Mouse (Mus musculus) frontal cortex, postnatal 14 days (tissue): ENCODE measurements at regions not wholly inside any gene's neighbourhood (a gene's known extent, or its start where the extent isn't known, plus 50 kb on each side); places are given as distances from the start of the nearest gene placed in this dataset.

Experiments
- DNase-seq, 2 experiments: peaks; one replicate each; pipeline ENCODE4 v3.0.0; 2022; ENCODE audit warnings: low spot score in 2 of 2

DNA sequence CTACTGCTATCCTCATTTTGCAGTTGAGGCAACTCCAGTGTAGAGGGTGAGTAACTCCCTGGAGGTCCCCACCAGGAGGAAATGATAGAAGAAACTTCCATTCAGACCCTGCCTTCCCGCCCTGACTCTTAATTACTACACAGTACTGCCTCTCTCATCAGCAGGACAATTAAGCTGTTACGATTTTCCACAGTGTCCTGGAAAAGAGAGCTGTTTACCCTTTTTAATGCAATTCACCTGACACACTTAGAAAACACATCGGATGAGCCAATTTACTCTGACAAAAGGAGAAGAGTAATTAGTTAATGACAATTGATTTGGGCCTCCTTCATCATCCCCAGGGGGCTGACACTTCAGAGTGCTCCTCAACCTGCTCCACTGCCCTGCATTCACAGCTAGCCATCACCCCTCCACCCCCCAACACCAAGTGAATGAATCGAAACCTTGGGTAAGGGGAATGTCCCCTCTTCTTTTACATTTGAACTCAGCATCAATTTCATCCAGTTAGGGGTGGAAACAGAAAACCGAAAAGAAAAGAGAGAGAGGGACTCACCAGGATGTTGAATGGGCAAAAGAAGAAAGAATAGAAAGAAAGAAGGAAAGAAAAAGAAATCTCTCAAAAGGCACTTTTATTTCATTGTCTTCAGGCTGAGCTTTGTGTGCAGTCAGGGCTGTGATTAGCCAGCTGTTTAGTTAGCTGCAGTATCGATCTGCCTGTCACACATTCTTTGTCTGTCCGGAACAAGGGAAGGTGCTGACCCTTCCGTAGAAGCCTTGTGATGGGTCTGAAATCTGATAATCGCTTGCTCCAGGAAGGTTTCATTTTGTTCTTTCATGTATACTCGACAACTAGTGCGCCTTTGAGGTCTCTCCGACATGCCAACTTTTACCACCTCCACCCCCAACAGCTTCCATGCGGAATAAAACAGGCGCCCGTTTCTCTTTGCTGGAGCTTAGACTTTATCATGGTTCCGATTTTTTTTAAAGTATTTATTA lies 482.6 kb upstream of the Tenm4 start:
- no peak for DNase-seq

DNA sequence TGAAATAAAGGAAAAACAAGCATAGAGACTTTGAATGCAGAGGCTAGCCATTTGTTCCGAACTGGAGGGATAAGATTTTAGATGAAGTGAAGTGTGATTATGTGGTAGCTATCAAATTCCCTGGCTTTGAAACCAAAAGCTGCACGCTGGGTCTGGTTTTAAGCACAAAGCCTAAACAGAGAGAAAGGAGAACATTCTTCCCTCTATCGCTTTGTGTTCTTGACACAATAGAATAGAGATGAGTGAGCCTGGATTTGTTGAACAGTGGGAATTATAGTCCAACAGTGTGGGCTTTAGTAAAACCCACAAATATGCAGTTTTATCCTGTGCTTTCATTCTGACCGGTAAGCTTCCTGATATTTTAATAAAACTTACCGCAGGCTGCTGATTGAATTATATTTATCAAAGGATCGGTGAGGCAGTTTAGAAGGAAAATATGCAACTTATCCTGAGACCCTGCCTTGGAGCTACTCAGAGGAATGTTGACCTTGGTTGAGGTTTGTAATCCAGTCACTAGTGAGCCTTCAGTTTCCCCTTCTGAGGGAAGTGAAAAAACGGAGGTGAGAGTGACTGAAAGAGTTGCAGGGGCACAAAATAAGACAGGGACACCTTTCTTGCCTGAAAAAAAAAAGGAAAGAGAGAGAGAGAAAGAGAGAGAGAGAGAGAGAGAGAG lies 481.7 kb upstream of the Tenm4 start:
- DNase-seq, result no peak

DNA sequence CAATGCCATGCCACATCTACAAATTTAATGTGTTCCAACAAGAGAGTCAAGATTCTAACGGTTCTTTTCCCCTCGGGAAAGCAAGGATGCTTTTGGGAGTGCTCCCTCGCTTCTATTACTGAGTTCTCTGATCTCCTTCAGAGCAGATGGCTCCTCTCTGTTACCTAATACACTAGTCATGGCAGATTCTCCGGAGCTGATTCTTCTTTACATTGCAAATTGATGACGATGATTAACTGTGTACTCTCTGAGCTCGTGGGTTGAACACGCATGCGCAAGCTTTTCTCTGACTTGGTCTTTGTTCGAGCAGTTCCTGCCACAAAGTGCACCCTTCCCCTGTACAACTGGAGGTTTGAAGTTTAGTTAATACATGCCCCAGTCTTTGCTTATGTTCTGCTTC lies 471.5 kb upstream of the Tenm4 start:
- no peak for DNase-seq

DNA sequence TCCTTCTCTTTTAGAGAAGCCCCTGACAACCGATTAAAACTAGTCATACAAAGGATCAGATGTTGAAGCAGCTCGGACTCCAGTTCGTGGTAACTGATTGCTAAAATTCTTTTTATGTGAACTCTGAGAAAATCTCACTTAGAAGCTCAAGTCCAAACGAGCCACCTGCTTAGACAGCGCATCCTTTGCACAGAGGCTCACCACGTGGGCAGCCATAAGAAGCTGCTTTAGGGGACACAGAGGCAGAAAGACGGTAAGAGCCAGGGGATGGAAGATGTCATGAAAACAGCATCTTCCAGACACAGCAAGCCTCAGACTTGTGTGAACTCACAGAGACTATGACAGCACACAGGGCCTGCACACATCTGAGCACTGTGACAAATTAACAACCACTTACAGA lies 461.0 kb upstream of the Tenm4 start:
- no peak for DNase-seq

DNA sequence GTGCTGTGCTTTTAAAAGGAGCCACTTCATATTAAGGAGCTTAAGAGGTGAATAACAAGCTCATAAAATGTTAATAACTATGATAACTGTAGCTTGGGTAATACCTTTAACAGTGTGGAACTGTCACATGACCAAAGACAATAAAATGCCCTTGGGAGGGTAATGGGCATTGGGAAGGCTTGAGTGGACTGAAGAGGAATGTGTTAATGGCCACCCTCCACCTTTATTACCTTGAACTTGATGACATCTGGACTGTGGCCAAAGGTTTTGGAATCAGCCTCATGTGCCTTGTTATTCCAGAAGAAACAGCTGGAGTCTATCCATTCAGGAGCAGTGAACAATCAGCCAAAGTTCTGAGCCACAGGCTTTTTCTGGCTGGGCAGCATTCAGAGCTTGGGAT lies 451.0 kb upstream of the Tenm4 start:
- DNase-seq, result no peak

DNA sequence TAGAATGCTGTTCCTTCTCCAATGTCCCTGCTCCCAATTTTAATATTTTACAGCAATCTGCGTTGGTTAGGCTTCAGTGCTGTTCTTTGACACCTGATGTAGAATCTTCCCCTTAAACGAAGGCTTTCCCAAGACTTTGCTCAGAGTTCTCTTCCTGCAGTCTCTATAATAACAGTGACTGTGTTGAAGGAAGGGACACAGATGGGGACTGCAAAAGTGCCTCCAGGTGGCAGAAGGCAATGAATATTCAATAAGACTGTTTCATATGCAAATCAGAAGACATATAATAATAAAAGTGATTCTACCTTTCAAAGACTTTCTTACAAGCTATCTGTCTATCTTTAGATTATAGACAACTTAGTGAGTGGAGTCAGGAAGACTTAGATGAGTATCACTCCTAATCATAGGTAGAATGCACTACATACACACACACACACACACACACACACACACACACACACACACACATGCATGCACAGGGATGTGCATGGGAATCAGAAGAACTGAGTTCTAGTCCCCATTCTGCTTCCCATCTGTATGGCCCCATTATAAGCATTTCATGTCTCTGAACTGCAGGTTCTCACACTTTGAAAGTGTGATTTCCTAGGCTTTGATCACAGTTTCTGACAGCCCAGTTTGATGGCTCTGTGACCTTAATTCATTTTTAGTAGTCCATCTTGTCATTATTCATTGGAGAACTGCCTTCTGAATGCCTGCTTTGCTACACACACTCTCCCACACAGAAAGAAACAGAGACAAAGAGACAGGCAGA lies 445.1 kb upstream of the Tenm4 start:
- no peak for DNase-seq

DNA sequence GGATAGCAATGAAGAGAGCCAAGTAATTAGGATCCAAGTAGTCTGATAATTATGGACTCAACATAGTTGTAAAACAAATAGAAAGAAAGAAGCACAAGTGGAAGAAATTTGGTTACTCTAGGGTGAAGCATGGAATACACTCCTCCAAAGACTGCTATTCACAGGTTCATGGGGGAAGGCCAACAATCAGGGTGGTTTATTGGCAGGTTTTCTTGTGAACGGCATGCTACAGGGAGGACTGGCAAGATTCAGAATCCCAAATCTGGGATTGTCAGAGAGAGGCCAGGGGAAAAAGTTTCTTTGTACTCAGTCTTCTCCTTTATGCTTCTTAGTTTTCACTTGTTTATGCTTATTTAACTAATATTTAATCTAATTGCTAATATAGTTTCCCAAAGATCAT lies 437.2 kb upstream of the Tenm4 start:
- DNase-seq, result no peak

DNA sequence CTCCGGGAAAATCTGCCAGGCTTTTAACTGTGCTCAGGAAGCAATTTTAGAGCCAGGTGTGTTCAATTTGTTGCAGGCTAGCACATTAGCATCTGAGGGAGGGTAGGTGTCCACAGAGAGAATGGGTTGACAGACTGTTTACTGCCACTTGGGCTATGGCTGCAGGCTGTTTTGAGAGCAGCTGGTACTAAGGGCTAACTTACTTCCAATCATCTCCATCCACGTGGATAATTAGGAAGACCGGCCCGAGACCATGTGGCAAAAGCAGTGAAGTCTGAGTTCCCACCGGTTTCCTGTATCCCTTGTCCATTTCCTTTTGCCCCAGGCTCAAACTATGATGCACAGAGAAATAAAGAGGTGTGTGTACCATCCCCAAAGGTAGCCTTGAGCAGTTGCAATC lies 436.5 kb upstream of the Tenm4 start:
- no peak for DNase-seq

DNA sequence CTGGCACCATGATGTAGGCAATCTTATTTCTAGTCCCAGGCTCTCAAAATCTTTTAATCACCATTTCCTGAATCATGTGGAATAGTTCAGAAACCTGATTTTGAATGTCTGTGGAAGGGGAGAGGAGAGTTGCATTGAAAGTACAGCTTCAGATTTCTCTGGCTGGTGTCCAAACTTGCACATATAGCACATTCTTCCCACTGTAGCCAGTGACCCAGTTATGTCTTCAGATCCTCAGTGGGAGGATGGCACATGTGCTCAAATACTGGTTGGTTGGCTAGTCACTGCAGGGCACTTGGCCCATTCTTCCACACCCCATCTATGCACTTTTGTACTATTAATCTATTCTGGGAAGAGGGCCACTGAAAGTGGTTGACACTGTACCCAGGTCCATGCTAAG lies 434.3 kb upstream of the Tenm4 start:
- DNase-seq, result no peak

DNA sequence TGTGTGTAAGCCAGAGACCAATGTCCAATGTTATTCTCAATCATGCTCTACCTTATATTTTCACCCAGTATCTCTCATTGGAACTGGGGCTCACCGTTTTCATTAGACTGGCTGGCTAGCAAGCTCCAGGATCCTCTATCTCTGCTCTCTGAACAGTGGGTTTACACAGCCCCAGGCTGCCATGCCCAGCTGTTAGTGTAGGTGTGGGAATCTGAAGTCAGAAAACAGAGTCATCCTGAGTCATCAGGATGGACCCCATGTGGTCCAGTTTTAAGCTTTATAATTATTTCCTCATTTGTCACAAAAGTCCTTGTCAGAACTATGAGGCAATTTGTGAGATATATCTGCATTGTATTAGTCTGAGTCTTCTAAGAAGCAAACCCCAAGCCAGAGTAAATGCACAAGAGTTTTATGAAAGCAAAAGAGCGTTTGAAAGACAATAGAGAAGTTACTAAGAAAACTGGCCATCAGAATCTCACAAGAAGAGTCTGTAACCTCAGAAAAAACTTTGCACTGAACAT lies 432.3 kb upstream of the Tenm4 start:
- DNase-seq, result no peak

DNA sequence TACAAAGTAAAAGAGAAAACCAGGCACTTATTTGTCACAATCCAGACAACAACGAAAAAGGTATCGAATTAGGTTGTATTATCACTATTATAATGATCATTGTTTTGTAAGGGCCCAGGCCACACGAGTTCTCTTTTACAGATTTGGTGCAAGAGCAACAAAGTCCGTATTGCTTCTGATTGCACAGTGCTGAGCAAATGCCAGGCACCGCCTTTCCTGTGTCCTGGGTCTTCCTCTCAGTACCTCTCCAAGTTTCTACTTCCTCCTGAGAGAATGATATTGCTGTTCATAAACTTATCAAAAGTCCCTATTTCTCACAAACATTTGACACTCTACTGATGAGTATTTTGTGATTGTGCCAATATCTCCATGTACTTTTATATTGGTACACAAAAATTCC lies 431.3 kb upstream of the Tenm4 start:
- DNase-seq, result no peak

DNA sequence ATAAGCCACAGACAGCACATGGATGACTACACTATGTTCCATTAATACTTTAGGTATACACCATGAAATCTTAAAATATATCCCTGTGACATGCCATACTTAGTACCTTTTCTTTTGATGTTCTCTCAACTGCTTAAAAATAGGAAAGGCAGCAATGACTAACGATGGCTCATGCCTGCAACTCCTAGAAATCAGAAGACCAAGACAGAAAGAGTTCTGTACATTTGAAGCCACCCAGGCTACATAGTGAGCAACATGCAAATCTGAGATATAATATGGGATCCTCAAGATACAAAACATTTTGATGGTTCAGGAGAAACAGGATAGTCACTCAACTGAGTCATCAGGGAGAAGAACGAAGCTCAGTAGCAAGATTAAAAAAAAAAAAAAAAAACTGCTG lies 412.7 kb upstream of the Tenm4 start:
- no peak for DNase-seq

DNA sequence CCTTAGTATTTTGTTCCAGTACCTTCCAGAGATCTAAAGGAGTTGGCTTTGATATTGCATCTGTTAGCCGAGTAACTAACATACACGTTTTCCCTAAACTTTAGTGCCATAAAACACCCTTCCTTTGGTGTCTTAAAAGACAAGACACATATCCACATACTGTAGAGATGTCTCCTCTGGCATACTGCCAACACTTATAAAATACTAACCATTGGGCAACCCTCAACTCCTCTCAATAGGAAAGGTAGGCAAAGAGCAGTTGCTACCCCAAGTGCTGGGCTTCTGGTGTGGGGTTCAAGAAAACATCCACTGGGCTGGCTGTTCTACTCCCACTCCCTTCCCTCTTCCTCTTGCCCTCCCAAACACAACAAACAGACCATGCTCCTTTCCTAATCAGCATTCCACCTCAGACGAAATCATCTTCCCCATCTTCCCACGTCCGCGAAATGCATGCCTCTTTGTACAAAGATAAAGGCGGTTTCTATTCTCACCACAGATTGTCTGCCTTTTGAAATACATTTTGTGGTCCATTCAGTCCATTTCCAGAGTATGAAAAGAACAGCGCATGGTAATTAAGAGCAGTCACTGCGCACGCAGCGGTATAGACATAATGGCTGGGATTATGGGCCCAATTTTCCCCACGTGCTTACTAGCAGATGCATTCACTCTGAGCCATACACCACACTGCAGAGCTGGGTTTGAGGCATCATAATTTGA lies 409.9 kb upstream of the Tenm4 start:
- peak; percentile 10 to 17 for DNase-seq

DNA sequence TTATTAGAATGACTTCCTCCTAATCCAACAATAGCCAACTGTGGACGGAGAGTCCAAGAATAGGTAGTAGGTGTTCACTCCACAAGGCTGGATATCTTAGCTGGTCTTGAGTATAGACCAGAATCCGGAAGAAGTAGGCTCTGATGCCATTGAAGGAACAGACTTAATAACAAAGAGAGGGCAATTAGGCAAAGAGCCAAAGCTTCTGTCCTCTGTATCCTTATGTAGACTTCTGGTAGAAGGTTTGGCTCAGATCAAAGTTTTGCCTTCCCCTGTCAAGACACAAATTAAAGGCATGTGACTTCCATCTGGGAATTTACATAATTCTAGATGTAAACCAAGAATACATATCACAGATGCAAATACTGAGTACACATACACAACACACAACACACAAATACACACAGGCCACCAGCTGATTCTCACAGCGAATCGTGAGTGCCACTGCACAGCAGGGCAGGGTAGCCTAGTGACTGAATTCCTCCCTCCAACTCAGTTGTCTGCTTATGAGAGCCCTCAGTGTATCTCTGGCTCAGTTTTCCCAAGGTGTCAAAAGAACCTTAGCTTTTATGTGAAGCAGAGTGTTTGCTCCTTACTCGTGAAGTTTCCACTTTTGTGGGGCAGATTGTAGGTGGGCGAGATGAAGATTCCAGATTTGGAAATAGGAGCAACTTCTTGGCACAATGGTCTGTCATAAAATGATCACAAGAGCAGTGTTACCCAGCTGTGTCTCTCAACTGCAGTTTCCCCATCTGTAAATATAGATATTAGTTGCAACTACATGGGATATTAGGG lies 404.5 kb upstream of the Tenm4 start:
- peak; percentile 16 to 38 for DNase-seq

DNA sequence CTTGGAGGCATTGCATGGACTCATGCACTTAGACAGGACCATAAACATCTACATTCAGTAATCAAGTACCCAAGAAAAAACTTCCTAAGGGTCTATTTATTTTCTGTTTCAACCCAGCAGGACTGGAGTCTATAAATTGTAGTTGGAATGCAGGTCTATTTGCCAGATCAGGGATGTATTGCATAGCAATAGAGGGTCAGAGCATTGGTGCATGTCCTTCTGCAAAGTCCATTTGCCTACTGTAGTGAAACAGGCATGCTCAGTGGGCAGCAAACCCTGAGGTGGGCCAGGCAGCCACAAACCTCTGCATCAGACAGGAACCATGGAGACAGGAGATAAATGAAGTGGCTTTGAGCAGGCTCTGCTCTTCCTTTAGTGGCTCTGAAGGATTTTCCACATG lies 386.5 kb upstream of the Tenm4 start:
- DNase-seq, result no peak

DNA sequence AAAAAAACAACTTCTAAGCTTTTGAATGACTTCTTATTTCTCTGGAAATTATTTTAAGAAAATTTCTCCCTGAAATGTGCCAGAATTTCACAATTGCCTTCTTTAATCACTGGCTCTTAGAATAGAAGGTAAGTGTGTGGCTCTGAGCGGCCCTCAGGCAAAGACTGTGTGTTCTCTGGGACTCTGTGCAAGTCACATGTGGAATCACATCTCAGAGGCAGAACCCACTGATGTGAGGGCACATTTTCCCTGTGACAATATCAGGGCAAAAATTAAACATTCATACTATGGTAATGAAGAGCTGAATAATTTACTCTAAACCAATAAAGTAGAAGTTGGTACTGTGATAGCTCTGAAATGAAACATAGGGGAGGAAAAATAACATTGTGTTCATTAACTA lies 383.5 kb upstream of the Tenm4 start:
- DNase-seq, result no peak

DNA sequence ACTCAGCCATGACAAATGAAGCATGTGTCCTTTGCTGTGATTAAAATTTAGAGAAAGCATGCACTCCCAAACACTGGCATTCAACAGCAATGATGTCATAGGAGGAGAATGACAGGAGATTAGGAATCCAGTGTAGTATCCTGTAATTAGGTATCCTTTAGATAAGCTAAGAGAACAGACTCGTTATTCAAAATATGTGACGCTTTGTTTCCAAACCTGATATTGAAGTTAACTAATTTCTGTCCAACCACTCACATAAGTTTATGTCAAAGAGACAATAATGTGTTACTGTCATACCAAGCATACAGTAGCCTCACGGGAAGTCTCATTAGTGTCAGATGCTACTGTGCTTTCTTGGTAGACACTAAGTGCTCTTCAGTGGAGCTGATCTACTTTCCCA lies 383.1 kb upstream of the Tenm4 start:
- no peak for DNase-seq

DNA sequence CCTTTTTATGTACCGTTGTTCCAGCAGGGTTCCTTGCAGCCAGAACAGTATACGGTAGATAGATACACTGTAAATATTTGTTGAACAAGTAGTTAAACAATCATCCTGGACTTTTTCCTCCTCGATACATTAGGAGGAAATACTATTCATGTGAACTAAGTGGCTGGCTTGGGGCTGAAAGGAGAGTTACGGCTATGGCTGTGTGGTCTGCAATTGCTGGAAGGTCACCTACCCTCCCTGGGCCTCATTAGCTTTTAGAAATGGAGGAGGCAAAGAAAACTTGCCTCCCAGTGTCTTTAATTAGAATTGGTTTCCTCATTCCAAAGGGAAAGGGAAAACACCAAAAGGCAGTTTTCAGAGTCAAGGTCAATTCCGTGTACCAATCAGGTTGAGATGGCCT lies 381.6 kb upstream of the Tenm4 start:
- DNase-seq, result no peak

DNA sequence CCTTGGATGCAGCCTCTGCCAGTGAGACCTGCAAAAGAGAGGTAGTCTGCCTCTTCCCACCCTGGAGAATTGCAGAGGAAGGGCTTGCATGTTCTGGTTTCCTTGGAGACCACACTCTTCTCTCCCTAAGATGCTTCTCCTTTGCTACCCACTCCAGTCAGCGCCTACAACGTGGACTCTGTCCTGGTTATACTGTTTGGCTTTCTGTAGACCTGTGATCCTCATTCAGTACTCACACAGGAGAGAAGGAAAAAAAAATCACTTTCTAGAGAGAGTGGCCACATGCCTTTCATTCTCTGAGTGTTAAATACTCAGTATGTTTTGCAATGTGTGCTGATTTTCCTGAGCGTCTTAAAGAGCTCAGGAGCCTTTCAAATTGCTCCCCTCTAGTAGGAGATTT lies 372.0 kb upstream of the Tenm4 start:
- DNase-seq, result peak in 1 of 2 experiments; percentile 6

DNA sequence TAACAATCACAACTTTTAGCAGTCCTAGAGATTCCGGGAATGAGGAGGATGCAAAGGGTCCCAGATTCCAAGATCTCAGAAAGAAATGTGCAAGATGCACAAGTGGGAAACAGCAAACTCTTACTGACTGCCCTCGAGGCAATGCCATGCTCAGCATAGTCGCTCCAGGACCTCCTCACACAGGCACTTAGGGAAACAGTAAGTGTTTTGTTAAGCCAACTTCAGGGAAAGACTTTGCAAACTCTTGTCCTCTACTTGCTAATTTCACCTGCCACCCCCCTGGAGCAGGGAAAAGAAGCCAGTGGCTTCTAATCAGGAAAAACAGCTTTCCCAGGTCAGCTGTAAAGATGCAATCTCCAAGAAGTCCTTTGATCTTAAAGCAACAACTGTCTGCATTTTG lies 361.4 kb upstream of the Tenm4 start:
- no peak for DNase-seq

DNA sequence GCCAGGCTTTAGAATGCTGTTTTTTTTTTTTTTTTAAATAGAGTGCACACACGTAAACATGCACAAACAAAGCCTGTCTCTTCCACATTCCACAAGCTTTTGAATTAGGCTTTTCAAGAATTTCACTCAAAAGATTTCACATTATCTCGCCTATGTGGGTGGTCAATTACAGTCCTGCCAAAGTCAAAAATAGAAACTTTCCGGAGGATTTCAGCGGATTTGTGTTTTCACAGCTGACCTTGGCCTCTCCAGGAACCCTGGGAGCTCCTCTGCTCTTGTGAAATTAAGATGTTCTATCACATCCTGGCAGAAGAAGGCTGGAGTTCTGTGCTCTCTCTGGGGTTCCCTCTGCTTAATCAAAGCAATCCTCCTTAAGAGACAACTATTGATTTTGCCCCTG lies 360.9 kb upstream of the Tenm4 start:
- no peak for DNase-seq
